Mouse (Mus musculus) limb, embryonic 10.5 days (tissue): ENCODE results near the gene Tlr2. TPM values are rescaled to one million over a fixed set of nuclear protein-coding genes. Genes with fewer than 3 reads are reported as not detected.

Experiments
- DNase-seq: peaks from one replicate; pipeline ENCODE4 v3.0.0-alpha.2; 2017; ENCODE audit warnings: low spot score
- H3K27ac ChIP-seq: fragments of 300-500 bp; sonication (generic); 2 replicates; pipeline ENCODE4 v1.5.1; 2016; ENCODE audit warnings: mild to moderate bottlenecking
- H3K27me3 ChIP-seq: fragments of 300-500 bp; sonication (generic); 2 replicates; pipeline ENCODE4 v1.6.1; 2016; ENCODE audit warnings: low read depth, mild to moderate bottlenecking; ENCODE audit not compliant: poor library complexity, severe bottlenecking
- H3K36me3 ChIP-seq: fragments of 300-500 bp; sonication (generic); 2 replicates; pipeline ENCODE4 v1.6.1; 2016; ENCODE audit warnings: mild to moderate bottlenecking, moderate library complexity
- H3K4me1 ChIP-seq: fragments of 300-500 bp; sonication (generic); 2 replicates; pipeline ENCODE4 v1.6.1; 2016
- H3K4me3 ChIP-seq: fragments of 300-500 bp; sonication (generic); 2 replicates; pipeline ENCODE4 v1.5.1; 2016; ENCODE audit warnings: mild to moderate bottlenecking, moderate library complexity
- H3K9me3 ChIP-seq: fragments of 300-500 bp; sonication (generic); replicated peaks from 2 replicates; pipeline ENCODE4 v1.6.1; 2016; ENCODE audit warnings: mild to moderate bottlenecking
- WGBS: fragments of 180-500 bp; shearing (Covaris S2); methylation state at CpG from one replicate; pipeline ENCODE4 v1.1.7; 2016; 5-methylcytosine and 5-hydroxymethylcytosine counted together
- polyA plus RNA-seq: library from polyadenylated mRNA; unstranded; fragments of >200 nt; fragmentation: Nextera tagmentation; extraction: Ambion mirVana; gene quantifications from 2 replicates; pipeline ENCODE4 v1.2.1, GENCODE M21; 2016

Gene Tlr2
- polyA plus RNA-seq, 1 experiment from 2014 or later, result 0.74 TPM

DNA sequence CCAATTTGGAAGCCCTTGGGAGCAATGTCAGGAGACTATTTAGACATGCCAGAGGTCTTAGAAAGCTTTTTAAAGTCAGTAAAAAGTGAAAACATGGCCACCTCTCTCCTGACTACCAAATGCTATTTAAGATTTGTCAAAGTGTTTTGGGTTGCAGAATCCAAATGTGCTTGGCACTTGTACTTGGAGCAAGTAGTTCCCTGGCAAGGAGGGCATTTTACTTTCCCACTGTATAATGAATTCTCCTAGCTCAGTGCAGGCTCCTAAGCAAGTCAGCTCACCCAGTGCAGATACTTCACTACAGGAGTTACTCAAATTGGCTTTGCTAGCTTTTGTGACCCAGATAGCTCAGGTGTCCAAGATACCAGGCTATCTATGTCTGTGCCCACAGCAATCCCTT lies 28.7 kb downstream of the Tlr2 start:
- H3K27me3 ChIP-seq, result no peaks in the 10 kb centered on the region
- no peaks in the 10 kb centered on the region for H3K9me3 ChIP-seq
- H3K4me1 ChIP-seq, result peaks cover 30% of the 10 kb centered on the region
- H3K36me3 ChIP-seq, result no peaks in the 10 kb centered on the region
- H3K4me3 ChIP-seq, result no peak overlapping the region
- no peak for DNase-seq
- H3K27ac ChIP-seq, result no peak overlapping the region

DNA sequence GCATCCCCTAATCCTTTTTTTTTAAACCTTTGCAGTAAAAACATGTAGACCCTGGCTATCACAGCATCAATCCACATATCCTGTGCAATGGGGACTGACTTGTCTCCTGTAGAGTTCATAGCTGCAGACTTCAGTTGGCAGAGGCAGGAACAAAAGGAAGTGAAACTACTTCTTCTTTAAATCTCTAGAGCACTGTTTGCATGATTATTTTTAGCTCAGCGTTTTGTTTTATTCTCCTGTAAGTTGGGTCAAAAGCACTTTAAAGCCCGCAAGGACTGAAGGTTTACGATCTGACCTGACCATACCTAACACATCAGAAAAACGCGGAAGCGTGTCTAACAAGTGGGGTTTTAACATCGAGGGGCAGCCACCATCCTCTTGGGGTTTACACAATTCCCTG lies 29.6 kb downstream of the Tlr2 start:
- no peak for DNase-seq
- H3K36me3 ChIP-seq, result no peaks in the 10 kb centered on the region
- H3K27me3 ChIP-seq, result no peaks in the 10 kb centered on the region
- 69% methylated on average over 7 of the region's 7 CpGs for WGBS
- no peak overlapping the region for H3K4me3 ChIP-seq
- H3K27ac ChIP-seq, result no peak overlapping the region
- H3K4me1 ChIP-seq, result peaks cover 25% of the 10 kb centered on the region
- H3K9me3 ChIP-seq, result no peaks in the 10 kb centered on the region

DNA sequence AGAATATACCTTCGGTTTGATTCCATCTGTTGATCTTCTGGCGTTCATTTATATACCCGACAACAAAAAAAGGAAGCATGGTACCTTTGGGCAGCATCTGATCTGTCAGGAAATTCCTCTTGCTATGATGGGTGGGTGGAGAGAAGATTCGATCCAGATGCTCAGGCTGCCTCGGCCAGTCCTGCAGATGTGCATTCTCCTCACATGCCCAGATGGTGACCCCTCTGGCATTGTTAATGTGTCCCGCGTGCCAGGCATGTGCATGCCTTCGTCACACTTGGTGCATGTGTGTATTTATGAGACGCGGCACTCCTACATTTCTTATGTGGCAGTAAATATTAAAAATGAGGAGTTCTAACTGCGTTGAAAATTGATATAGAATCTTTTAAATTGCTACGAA lies 33.1 kb downstream of the Tlr2 start:
- peak; percentile 59 for DNase-seq
- no peaks in the 10 kb centered on the region for H3K36me3 ChIP-seq
- H3K4me3 ChIP-seq, result no peak overlapping the region
- H3K27ac ChIP-seq, result no peak overlapping the region
- H3K27me3 ChIP-seq, result no peaks in the 10 kb centered on the region
- H3K9me3 ChIP-seq, result no peaks in the 10 kb centered on the region
- peaks cover 22% of the 10 kb centered on the region for H3K4me1 ChIP-seq
- 67% methylated on average over 12 of the region's 12 CpGs for WGBS

DNA sequence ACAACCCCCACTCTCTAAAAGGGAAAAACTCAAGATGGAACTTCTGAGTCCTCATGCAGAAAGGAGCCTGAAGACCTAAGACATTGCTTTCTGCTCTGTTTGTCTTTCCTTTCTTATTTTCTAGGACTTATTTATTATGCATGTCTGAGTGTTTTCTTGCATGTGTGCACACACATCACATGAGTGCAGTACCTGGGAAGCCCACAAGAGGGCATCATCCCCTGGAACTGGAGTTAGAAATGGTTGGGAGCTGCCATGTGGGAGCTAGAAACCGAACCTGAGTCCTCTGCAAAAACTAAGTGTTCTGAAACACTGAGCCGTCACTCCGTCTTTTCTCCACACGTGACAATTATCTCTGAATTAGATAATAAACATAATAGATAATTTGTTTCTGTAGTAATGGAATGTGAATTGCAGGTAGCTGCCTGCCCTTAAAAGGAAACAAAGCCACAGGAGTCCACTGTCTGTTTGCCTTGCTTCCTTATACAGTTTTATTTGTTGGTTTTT lies 39.9 kb downstream of the Tlr2 start:
- Histone ChIP-seq H3K4me1 (peaks cover 11% of the 10 kb centered on the region; the same call in 1 of the 2 replicates), H3K9me3 (no peaks in the 10 kb centered on the region), H3K4me3 (no peak overlapping the region), H3K27ac (no peak overlapping the region), H3K27me3 (no peaks in the 10 kb centered on the region), H3K36me3 (no peaks in the 10 kb centered on the region)
- 94% methylated on average over 4 of the region's 4 CpGs for WGBS
- no peak for DNase-seq

DNA sequence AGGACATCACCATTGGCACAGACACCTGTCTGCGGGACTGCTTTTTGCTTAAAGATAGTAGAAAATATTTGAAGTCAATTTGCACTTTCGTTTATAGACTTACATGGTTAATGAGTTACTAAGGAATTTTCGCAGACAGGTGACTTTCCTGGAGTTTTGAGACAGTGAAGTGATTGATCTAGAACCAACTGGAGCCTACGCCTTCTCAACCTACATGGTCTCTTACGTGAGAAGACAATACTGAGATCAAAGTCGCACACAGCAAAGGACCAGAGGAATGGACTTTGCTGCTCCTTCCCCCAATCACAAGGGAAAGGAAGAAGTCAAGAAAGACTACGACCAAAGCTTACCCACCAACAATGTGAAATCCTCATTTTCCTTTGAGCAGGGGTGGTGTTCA lies 42.1 kb downstream of the Tlr2 start:
- Histone ChIP-seq H3K9me3 (no peaks in the 10 kb centered on the region), H3K27me3 (no peaks in the 10 kb centered on the region), H3K4me3 (no peak overlapping the region), H3K36me3 (no peaks in the 10 kb centered on the region), H3K4me1 (peaks cover 11% of the 10 kb centered on the region; the same call in 1 of the 2 replicates), H3K27ac (no peak overlapping the region)
- DNase-seq, result no peak
- 91% methylated on average over 7 of the region's 7 CpGs for WGBS

DNA sequence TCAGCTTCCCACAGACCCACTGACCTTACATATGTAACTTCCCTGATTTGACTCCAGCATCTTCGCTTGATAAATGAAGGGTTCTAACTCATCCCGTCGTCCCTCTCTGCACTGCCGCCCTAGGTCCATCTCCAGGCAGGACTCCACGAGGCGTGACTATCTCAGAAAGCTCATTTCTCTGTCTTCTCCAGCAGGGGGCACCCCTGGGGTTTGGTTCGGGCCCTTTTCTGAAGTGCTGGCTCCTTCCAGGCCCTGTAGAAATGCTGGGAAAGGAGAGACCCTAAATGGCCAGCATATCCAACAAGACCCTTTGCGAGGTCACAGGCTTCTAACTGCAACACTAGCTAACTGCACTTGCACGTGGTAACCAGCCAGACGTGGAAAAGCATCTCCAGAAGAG lies 43.7 kb downstream of the Tlr2 start:
- Histone ChIP-seq H3K27me3 (no peaks in the 10 kb centered on the region), H3K36me3 (no peaks in the 10 kb centered on the region), H3K9me3 (no peaks in the 10 kb centered on the region), H3K4me1 (peaks cover 11% of the 10 kb centered on the region; the same call in 1 of the 2 replicates), H3K4me3 (no peak overlapping the region), H3K27ac (0 out of 2 replicates have a peak overlapping the region, but pooled peaks have one; percentile 11)
- DNase-seq, result peak; percentile 81
- WGBS, result 4% methylated on average over 10 of the region's 10 CpGs

DNA sequence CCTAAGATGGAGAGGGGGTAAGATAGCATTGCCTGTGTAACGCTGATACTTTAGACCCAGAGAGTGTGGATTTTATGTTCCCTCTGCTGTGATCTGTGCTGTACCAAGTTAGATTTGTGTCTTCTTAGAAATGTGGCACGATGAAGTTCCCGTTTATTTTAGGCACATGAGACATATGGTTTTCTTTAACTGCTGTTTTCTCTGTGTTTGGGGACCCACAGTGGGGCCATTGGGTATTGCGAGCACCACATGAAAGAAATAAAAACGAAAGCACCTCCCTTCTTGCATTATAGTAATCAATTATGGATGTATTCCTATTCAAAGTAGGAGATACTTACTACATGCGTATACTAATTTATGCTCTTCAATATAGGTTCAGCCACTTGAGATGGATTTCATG lies 44.5 kb downstream of the Tlr2 start:
- 66% methylated on average over 6 of the region's 6 CpGs for WGBS
- DNase-seq, result no peak
- Histone ChIP-seq H3K36me3 (no peaks in the 10 kb centered on the region), H3K27ac (no peak overlapping the region), H3K27me3 (no peaks in the 10 kb centered on the region), H3K4me3 (no peak overlapping the region), H3K9me3 (no peaks in the 10 kb centered on the region), H3K4me1 (peaks cover 11% of the 10 kb centered on the region; the same call in 1 of the 2 replicates)

DNA sequence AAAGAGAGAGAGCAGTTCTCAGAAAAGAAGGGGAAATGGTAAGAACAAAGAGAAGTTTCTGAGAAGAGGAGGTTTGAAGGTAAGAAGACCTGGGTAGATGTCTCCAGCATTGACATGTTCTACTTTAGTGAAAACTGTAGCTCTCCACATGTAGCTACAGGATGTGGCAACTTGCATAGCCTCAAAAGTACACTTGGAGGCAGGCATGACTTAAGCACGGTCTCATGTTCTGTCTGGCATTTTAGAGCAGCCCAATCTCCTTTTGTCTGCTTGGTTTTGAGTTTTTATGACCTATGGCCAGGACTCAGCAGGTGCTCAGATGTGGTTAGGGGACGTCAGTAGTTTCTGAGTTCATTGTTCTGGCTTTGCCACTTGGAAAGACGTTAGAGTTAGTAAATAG lies 50.1 kb downstream of the Tlr2 start:
- no peak overlapping the region for H3K27ac ChIP-seq
- H3K4me3 ChIP-seq, result no peak overlapping the region
- H3K36me3 ChIP-seq, result peaks cover 7% of the 10 kb centered on the region
- peaks cover 8% of the 10 kb centered on the region for H3K27me3 ChIP-seq
- DNase-seq, result no peak
- no peaks in the 10 kb centered on the region for H3K9me3 ChIP-seq
- peaks cover 14% of the 10 kb centered on the region for H3K4me1 ChIP-seq
- WGBS, result 80% methylated on average over 3 of the region's 3 CpGs

DNA sequence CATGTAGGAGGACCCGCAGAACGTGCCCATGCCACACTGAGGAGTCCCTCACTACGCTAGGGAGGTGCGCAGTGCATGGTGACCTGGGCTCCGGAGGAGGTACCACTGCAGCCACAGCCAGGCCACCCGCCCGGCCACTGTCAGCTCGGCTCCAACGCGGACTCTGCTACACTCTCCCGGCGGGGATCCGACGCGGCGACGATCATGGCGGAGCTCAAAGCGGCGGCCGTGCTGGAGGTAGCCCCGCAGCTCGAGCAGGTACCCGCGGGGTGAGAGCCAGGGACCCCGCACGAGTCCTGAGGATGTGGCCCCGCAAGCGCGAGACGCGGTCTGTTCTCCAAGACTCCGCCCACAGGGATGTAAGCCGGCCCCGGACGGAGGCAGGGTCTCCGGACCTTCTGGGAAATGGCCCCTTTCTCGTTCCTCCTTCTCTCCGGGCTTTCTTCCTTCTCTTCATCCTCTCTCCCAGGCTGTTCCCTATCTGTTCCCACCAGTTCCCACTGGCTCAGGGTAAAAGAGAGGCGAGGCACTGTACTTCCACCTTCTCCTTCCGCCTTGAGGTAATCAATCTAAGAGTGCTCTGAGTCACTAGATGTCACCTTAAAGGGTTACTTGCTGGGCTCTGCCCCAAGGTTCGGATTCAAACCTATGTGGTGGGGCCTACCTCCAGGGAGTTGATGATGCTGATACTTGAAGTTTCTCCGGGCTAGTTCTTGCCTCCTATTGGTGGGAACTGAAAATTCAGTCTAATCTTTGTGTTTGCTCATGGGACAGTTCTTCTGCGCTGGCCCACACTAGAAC lies 51.7 kb downstream of the Tlr2 start:
- DNase-seq, result peak; percentile 70
- 3% methylated on average over 44 of the region's 44 CpGs for WGBS
- Histone ChIP-seq H3K4me1 (peaks cover 22% of the 10 kb centered on the region), H3K36me3 (peaks cover 7% of the 10 kb centered on the region), H3K27ac (peak overlapping the region; percentile 91), H3K27me3 (peaks cover 8% of the 10 kb centered on the region), H3K9me3 (no peaks in the 10 kb centered on the region), H3K4me3 (peak overlapping the region; percentile 84)

DNA sequence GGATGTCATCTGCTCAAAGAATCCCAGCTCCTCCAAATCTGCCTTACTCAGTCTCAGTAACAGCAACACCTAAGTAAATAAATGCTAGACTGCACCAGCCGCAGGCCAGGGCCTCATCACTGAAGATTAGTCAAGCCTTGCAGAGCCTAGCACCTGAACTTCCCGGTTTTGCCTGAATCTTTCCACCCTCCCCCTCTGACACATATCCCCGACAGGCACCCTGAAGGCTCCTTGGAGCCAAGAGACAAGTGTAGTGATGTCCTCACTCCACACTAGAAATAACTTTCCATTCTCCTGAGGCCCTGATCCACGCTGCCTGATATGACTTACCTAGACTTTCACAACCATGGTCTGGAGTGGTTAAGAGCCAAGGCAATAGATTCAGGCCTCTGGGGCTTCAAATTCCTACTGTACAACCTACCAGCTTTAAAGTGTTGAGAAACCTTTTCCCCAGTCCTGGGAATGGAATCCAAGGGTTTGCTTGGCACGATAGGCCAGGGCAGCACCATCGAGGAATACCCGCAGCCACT lies 53.7 kb downstream of the Tlr2 start:
- peaks cover 7% of the 10 kb centered on the region for H3K36me3 ChIP-seq
- no peak overlapping the region for H3K27ac ChIP-seq
- peaks cover 8% of the 10 kb centered on the region for H3K27me3 ChIP-seq
- no peak overlapping the region for H3K4me3 ChIP-seq
- WGBS, result 90% methylated on average over 7 of the region's 7 CpGs
- H3K4me1 ChIP-seq, result peaks cover 42% of the 10 kb centered on the region
- DNase-seq, result no peak
- no peaks in the 10 kb centered on the region for H3K9me3 ChIP-seq

DNA sequence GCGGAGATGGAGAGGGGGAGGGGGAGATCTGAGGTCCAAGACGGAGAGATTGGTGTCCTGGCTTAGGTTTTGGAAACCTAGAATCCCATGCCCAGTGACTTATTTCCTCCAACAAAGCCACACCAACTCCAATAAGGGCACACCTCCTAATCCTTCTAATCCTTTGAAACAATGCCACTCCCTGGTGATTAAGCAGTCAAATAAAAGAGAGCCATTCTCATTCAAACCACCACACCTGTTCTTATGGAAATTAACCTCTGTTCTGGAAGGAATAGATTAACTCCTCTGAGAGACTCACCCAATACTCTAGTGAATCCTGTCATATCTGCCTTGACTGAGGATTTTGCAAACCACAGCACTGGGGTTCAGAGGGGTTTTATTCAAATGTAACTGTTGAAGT lies 54.5 kb downstream of the Tlr2 start:
- Histone ChIP-seq H3K4me3 (no peak overlapping the region), H3K9me3 (no peaks in the 10 kb centered on the region), H3K27me3 (peaks cover 8% of the 10 kb centered on the region), H3K4me1 (peaks cover 50% of the 10 kb centered on the region), H3K36me3 (peaks cover 7% of the 10 kb centered on the region), H3K27ac (no peak overlapping the region)
- WGBS, result 83% methylated on average over 2 of the region's 2 CpGs
- no peak for DNase-seq
